Mouse (Mus musculus) midbrain, embryonic 14.5 days (tissue): ENCODE data around the gene Csnk2a2. TPM values are rescaled to one million over a fixed set of nuclear protein-coding genes. Genes with fewer than 3 reads are reported as not detected.

Experiments
- ATAC-seq: fragments of 200-750 bp; cut with Nextera tagmentation; 2 replicates; pipeline ENCODE4 v1.8.0; 2017; ENCODE audit warnings: moderate number of reproducible peaks, moderate library complexity; ENCODE audit not compliant: low FRiP score, low TSS enrichment
- DNase-seq: peaks from one replicate; pipeline ENCODE4 v3.0.0-alpha.2; 2015
- H3K27ac ChIP-seq: fragments of 300-500 bp; sonication (generic); replicated peaks from 2 replicates; pipeline ENCODE4 v1.5.1; 2014; ENCODE audit warnings: mild to moderate bottlenecking, low read depth, low read length, moderate library complexity
- H3K27me3 ChIP-seq: fragments of 300-500 bp; sonication (generic); 2 replicates; pipeline ENCODE4 v1.6.1; 2014; ENCODE audit warnings: low read length, control low read depth, mixed read lengths; ENCODE audit not compliant: control insufficient read depth, insufficient read depth
- H3K36me3 ChIP-seq: fragments of 300-500 bp; sonication (generic); 2 replicates; pipeline ENCODE4 v1.6.1; 2014; ENCODE audit warnings: low read length, control low read depth; ENCODE audit not compliant: control insufficient read depth, insufficient read depth
- H3K4me1 ChIP-seq: fragments of 300-500 bp; sonication (generic); 2 replicates; pipeline ENCODE4 v1.6.1; 2014; ENCODE audit warnings: mild to moderate bottlenecking, antibody characterized with exemption, low read length, control low read depth; ENCODE audit not compliant: control insufficient read depth, insufficient read depth
- H3K4me2 ChIP-seq: fragments of 300-500 bp; sonication (generic); 2 replicates; pipeline ENCODE4 v1.6.1; 2014; ENCODE audit warnings: mild to moderate bottlenecking, low read length, moderate library complexity
- H3K4me3 ChIP-seq: fragments of 300-500 bp; sonication (generic); replicated peaks from 2 replicates; pipeline ENCODE4 v1.5.1; 2014; ENCODE audit warnings: low read depth, low read length
- H3K9ac ChIP-seq: fragments of 300-500 bp; sonication (generic); replicated peaks from 2 replicates; pipeline ENCODE4 v1.6.1; 2014; ENCODE audit warnings: mild to moderate bottlenecking, low read length, moderate library complexity
- H3K9me3 ChIP-seq: fragments of 300-500 bp; sonication (generic); 2 replicates; pipeline ENCODE4 v1.6.1; 2016; ENCODE audit warnings: low read length, control low read depth, mixed read lengths; ENCODE audit not compliant: control insufficient read depth
- WGBS: fragments of 180-500 bp; shearing (Covaris S2); extraction: QIAGEN DNeasy Blood & Tissue Kit; methylation state at CpG from one replicate; pipeline ENCODE4 v1.1.7; 2014; 5-methylcytosine and 5-hydroxymethylcytosine counted together
- polyA plus RNA-seq: library from polyadenylated mRNA; unstranded; fragments of >200 nt; fragmentation: Nextera tagmentation; extraction: Ambion mirVana; gene quantifications from 2 replicates; pipeline ENCODE4 v1.2.1, GENCODE M21; 2014

The Csnk2a2 gene
- polyA plus RNA-seq, 1 experiment from 2014 or later, result 18.8 TPM

GRCm38 (mm10) chr8:95424682-95425081 lies 65.2 kb downstream of the Csnk2a2 start:
- Histone ChIP-seq H3K9ac (no peak overlapping the region), H3K4me1 (peaks cover 34% of the 10 kb centered on the region), H3K4me2 (no peak overlapping the region), H3K4me3 (no peak overlapping the region), H3K27me3 (no peaks in the 10 kb centered on the region), H3K9me3 (no peaks in the 10 kb centered on the region), H3K36me3 (peaks cover 37% of the 10 kb centered on the region), H3K27ac (no peak overlapping the region)
- ATAC-seq (no peak), DNase-seq (no peak)
- 93% methylated on average over 7 of the region's 7 CpGs for WGBS

GRCm38 (mm10) chr8:95422193-95422810 lies 67.5 kb downstream of the Csnk2a2 start:
- H3K4me3 ChIP-seq, result no peak overlapping the region
- H3K4me2 ChIP-seq, result no peak overlapping the region
- no peak for ATAC-seq
- H3K27me3 ChIP-seq, result no peaks in the 10 kb centered on the region
- H3K9ac ChIP-seq, result no peak overlapping the region
- H3K36me3 ChIP-seq, result peaks cover 47% of the 10 kb centered on the region
- H3K9me3 ChIP-seq, result no peaks in the 10 kb centered on the region
- no peak overlapping the region for H3K27ac ChIP-seq
- WGBS, result 92% methylated on average over 14 of the region's 14 CpGs
- DNase-seq, result no peak
- H3K4me1 ChIP-seq, result peaks cover 15% of the 10 kb centered on the region

GRCm38 (mm10) chr8:95411309-95411972 lies 78.4 kb downstream of the Csnk2a2 start:
- no peaks in the 10 kb centered on the region for H3K4me1 ChIP-seq
- H3K27me3 ChIP-seq, result no peaks in the 10 kb centered on the region
- no peak overlapping the region for H3K4me2 ChIP-seq
- H3K27ac ChIP-seq, result no peak overlapping the region
- WGBS, result 53% methylated on average over 10 of the region's 10 CpGs
- ATAC-seq, result peak; percentile 37; the same call in 1 of the 2 replicates
- H3K9me3 ChIP-seq, result no peaks in the 10 kb centered on the region
- no peak overlapping the region for H3K9ac ChIP-seq
- no peaks in the 10 kb centered on the region for H3K36me3 ChIP-seq
- H3K4me3 ChIP-seq, result no peak overlapping the region
- peak; percentile 35 for DNase-seq

- H3K4me2 ChIP-seq, result no peak overlapping the region
- 85% methylated on average over 5 of the region's 5 CpGs for WGBS
- no peaks in the 10 kb centered on the region for H3K27me3 ChIP-seq
- H3K4me1 ChIP-seq, result no peaks in the 10 kb centered on the region
- no peaks in the 10 kb centered on the region for H3K9me3 ChIP-seq
- H3K27ac ChIP-seq, result no peak overlapping the region
- no peak for DNase-seq
- H3K9ac ChIP-seq, result no peak overlapping the region
- no peak overlapping the region for H3K4me3 ChIP-seq
- H3K36me3 ChIP-seq, result no peaks in the 10 kb centered on the region
- ATAC-seq, result no peak
Observed at GRCm38 (mm10) chr8:95409518-95409917, 80.3 kb downstream of the Csnk2a2 start.

- DNase-seq (no peak), ATAC-seq (no peak)
- Histone ChIP-seq H3K36me3 (no peaks in the 10 kb centered on the region), H3K27ac (no peak overlapping the region), H3K9me3 (no peaks in the 10 kb centered on the region), H3K4me1 (no peaks in the 10 kb centered on the region; the same call in 1 of the 2 replicates), H3K4me2 (no peak overlapping the region), H3K27me3 (no peaks in the 10 kb centered on the region), H3K9ac (no peak overlapping the region), H3K4me3 (no peak overlapping the region)
- 64% methylated on average over 7 of the region's 7 CpGs for WGBS
Observed at GRCm38 (mm10) chr8:95401091-95401490, 88.7 kb downstream of the Csnk2a2 start.

GRCm38 (mm10) chr8:95399131-95399530 lies 90.7 kb downstream of the Csnk2a2 start:
- H3K4me2 ChIP-seq, result no peak overlapping the region
- no peak overlapping the region for H3K9ac ChIP-seq
- no peaks in the 10 kb centered on the region; the same call in 1 of the 2 replicates for H3K4me1 ChIP-seq
- H3K27ac ChIP-seq, result no peak overlapping the region
- no peaks in the 10 kb centered on the region for H3K27me3 ChIP-seq
- no peak for ATAC-seq
- no peak for DNase-seq
- 89% methylated on average over 9 of the region's 9 CpGs for WGBS
- no peaks in the 10 kb centered on the region for H3K36me3 ChIP-seq
- no peaks in the 10 kb centered on the region for H3K9me3 ChIP-seq
- no peak overlapping the region for H3K4me3 ChIP-seq

GRCm38 (mm10) chr8:95397201-95397600 lies 92.6 kb downstream of the Csnk2a2 start:
- Histone ChIP-seq H3K9ac (no peak overlapping the region), H3K27me3 (no peaks in the 10 kb centered on the region), H3K4me3 (no peak overlapping the region), H3K36me3 (no peaks in the 10 kb centered on the region), H3K4me2 (no peak overlapping the region), H3K9me3 (no peaks in the 10 kb centered on the region), H3K27ac (no peak overlapping the region), H3K4me1 (no peaks in the 10 kb centered on the region; the same call in 1 of the 2 replicates)
- no peak for DNase-seq
- no peak for ATAC-seq
- 39% methylated on average over 5 of the region's 5 CpGs for WGBS

- ATAC-seq (no peak), DNase-seq (no peak)
- Histone ChIP-seq H3K4me3 (no peak overlapping the region), H3K4me1 (no peaks in the 10 kb centered on the region; the same call in 1 of the 2 replicates), H3K27ac (no peak overlapping the region), H3K4me2 (no peak overlapping the region), H3K36me3 (no peaks in the 10 kb centered on the region), H3K9me3 (no peaks in the 10 kb centered on the region), H3K27me3 (no peaks in the 10 kb centered on the region), H3K9ac (no peak overlapping the region)
- WGBS, result 69% methylated on average over 11 of the region's 11 CpGs
Observed at GRCm38 (mm10) chr8:95396752-95397151, 93.1 kb downstream of the Csnk2a2 start.
